Mouse (Mus musculus) thymus, adult 2 months (tissue): ENCODE measurements around the gene Nav3.

Source experiments
- CTCF ChIP-seq: fragments of 200-500 bp; IDR thresholded peaks from 2 replicates; pipeline ENCODE4 v1.5.1; 2012; ENCODE audit warnings: mild to moderate bottlenecking, control low read depth, low read length, moderate library complexity, borderline replicate concordance; ENCODE audit not compliant: control insufficient read depth, poor library complexity, insufficient read depth; ENCODE audit errors: extremely low read depth
- POLR2A ChIP-seq: fragments of 200-500 bp; IDR thresholded peaks from 2 replicates; pipeline ENCODE4 v1.6.1; 2012; ENCODE audit warnings: mild to moderate bottlenecking, low read length, control low read depth, moderate library complexity; ENCODE audit not compliant: control insufficient read depth, poor library complexity, insufficient read depth; ENCODE audit errors: extremely low read depth

DNA sequence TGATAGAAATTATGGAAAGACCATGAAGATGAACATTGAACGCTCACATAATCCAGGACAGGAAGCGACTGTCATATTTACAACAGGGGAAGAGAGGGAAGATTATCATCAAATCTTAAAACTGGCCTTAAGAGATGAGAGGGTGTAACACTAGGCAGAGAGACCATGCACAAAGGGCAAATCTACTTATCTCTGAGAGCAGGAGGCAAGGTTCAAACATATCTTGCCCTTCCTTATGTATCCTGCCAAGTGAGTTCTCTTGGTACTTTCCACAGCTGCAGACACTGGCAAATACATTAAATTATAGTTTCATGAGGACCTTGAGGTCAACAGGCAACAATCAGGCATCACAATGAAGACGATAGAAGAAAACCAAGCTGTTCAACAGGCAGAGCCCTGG is 529.9 kb downstream of the Nav3 start:
- TF ChIP-seq CTCF, result no peak
- no peak for TF ChIP-seq POLR2A
